Mouse (Mus musculus) heart, postnatal 0 days (tissue): ENCODE results near the gene Tomm40l. TPM values are rescaled to one million over a fixed set of nuclear protein-coding genes. Genes with fewer than 3 reads are reported as not detected.

Experiments
- ATAC-seq: fragments of 200-750 bp; cut with Nextera tagmentation; 2 replicates; pipeline ENCODE4 v1.8.0; 2017; ENCODE audit warnings: low read depth, moderate number of reproducible peaks, moderate library complexity; ENCODE audit not compliant: insufficient read depth
- DNase-seq: peaks from one replicate; pipeline ENCODE4 v3.0.0-alpha.2; 2016; ENCODE audit warnings: low spot score
- H3K27ac ChIP-seq: fragments of 300-500 bp; sonication (generic); 2 replicates; pipeline ENCODE4 v1.5.1; 2014; ENCODE audit warnings: low read depth, mild to moderate bottlenecking
- H3K27me3 ChIP-seq: fragments of 300-500 bp; sonication (generic); 2 replicates; pipeline ENCODE4 v1.6.1; 2014; ENCODE audit warnings: low read length, mixed read lengths; ENCODE audit not compliant: control insufficient read depth, insufficient read depth
- H3K36me3 ChIP-seq: fragments of 300-500 bp; sonication (generic); replicated peaks from 2 replicates; pipeline ENCODE4 v1.6.1; 2014; ENCODE audit warnings: low read length, mixed read lengths; ENCODE audit not compliant: control insufficient read depth, insufficient read depth
- H3K4me1 ChIP-seq: fragments of 300-500 bp; sonication (generic); 2 replicates; pipeline ENCODE4 v1.6.1; 2014; ENCODE audit warnings: antibody characterized with exemption; ENCODE audit not compliant: control insufficient read depth, insufficient read depth
- H3K4me2 ChIP-seq: fragments of 300-500 bp; sonication (generic); 2 replicates; pipeline ENCODE4 v1.6.1; 2014; ENCODE audit warnings: low read depth, mild to moderate bottlenecking, low read length, moderate library complexity
- H3K4me3 ChIP-seq: fragments of 300-500 bp; sonication (generic); 2 replicates; pipeline ENCODE4 v1.5.1; 2014; ENCODE audit warnings: low read depth, low read length
- H3K9ac ChIP-seq: fragments of 300-500 bp; sonication (generic); replicated peaks from 2 replicates; pipeline ENCODE4 v1.6.1; 2014; ENCODE audit warnings: low read depth, low read length, mixed read lengths
- H3K9me3 ChIP-seq: fragments of 300-500 bp; sonication (generic); replicated peaks from 2 replicates; pipeline ENCODE4 v1.6.1; 2016; ENCODE audit warnings: low read length; ENCODE audit not compliant: control insufficient read depth
- CTCF ChIP-seq: IDR thresholded peaks from 2 replicates; pipeline ENCODE4 v1.5.1; 2016; ENCODE audit warnings: antibody characterized with exemption, control low read depth, low read depth
- EP300 ChIP-seq: IDR thresholded peaks from 2 replicates; pipeline ENCODE4 v1.6.1; 2016; ENCODE audit warnings: antibody characterized with exemption, low read depth
- WGBS: fragments of 180-500 bp; shearing (Covaris S2); extraction: QIAGEN DNeasy Blood & Tissue Kit; methylation state at CpG from one replicate; pipeline ENCODE4 v1.1.7; 2014; 5-methylcytosine and 5-hydroxymethylcytosine counted together
- polyA plus RNA-seq: library from polyadenylated mRNA; unstranded; fragments of >200 nt; fragmentation: Nextera tagmentation; extraction: Ambion mirVana; gene quantifications from 2 replicates; pipeline ENCODE4 v1.2.1, GENCODE M21; 2015
- total RNA-seq: library from RNA; depleted of rRNA; stranded (reverse); fragments of >200 nt; gene quantifications from 2 replicates; pipeline ENCODE4 v1.2.3, GENCODE M21; 2014; ENCODE audit warnings: low replicate concordance

Tomm40l gene
- total and polyA plus RNA-seq, 2 experiments from 2014 or later = 56.0 to 82.0 TPM

DNA sequence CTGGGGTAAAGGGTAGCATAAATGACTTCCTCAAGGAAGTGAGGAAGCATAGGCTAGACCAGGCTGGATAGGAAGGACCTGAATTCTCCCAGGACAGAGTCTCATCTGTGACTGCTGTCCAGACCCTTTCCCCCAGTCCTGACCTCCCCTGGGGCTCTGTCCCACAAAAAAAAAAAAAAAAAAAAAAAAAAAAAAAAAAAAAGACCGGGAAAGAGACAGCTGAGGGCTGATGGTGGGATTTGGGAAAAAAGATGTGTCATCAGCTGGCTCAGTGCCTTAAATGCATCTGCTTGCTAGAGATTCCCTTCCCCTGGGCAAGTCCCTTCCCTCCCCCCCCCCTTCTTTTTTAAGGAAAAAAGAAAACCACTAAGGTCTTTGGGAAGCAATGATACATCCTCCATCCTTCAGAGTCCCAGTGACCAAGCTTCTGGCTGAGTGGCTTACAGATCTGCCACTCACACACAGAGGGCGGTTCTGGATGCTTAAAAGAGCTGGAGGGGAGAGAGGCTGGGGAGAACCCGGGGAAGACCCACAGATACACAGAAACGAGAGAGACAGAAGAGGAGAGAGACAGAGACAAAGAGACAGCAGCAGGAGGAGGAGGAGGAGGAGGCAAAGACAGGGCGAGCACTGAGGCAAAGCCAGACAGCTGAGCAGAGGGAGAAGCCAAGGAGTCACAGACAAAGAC, 27.7 kb upstream of the Tomm40l start, which contains the start of gene Adamts4:
Adamts4 (plus strand) TSS at position 509 of the 688 bp plus-strand sequence.
- peaks cover 20% of the 10 kb centered on the region for H3K4me1 ChIP-seq
- H3K27me3 ChIP-seq = no peaks in the 10 kb centered on the region
- H3K4me3 ChIP-seq = peak within 1 kb of the TSS; percentile 50
- DNase-seq (peak; percentile 58), ATAC-seq (no peak)
- WGBS = 15% methylated on average over 5 of the region's 5 CpGs
- no peaks in the 10 kb centered on the region for H3K9me3 ChIP-seq
- peak within 1 kb of the TSS; percentile 53 for H3K9ac ChIP-seq
- peak within 1 kb of the TSS; percentile 65 for H3K4me2 ChIP-seq
- H3K27ac ChIP-seq = peak within 1 kb of the TSS; percentile 93
- H3K36me3 ChIP-seq = peaks cover 5% of the 10 kb centered on the region; the same call in 1 of the 2 replicates
- no peak for TF ChIP-seq CTCF
- TF ChIP-seq EP300 = no peak

GRCm38 (mm10) chr1:171248386-171249226, 26.3 kb upstream of the Tomm40l start:
- DNase-seq (no peak), ATAC-seq (no peak; the same call in 1 of the 2 replicates)
- peak overlapping the region; percentile 93 for H3K27ac ChIP-seq
- H3K9ac ChIP-seq = no peak overlapping the region
- H3K4me3 ChIP-seq = no peak overlapping the region
- no peaks in the 10 kb centered on the region for H3K9me3 ChIP-seq
- H3K4me1 ChIP-seq = peaks cover 20% of the 10 kb centered on the region
- TF ChIP-seq EP300 (peak; percentile 74; the same call in 1 of the 2 replicates), CTCF (no peak)
- 0 out of 2 replicates have a peak overlapping the region, but pooled peaks have one; percentile 11 for H3K4me2 ChIP-seq
- 39% methylated on average over 3 of the region's 3 CpGs for WGBS
- H3K27me3 ChIP-seq = no peaks in the 10 kb centered on the region
- H3K36me3 ChIP-seq = peaks cover 8% of the 10 kb centered on the region

DNA sequence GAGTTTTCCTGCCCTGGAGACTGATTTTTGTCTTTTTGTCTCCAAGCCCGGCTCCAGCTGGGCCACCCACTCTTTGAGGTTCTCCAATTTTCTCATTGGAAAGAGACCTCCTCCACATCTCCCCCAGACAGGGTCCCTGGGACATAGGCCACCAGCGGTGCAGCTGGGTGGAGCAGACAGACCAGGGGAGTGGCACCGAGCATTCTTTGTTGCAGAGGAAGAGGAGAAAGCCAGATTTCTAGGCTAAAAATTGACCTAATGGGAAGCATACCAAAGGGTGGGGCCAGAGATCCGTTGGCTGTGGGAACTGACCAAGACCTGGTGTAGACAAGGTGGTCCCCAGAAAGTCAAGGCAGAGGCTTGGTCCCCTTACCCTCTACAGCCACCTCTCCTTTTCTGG, 25.6 kb upstream of the Tomm40l start:
- TF ChIP-seq EP300 (no peak), CTCF (no peak)
- no peak for ATAC-seq
- Histone ChIP-seq H3K9ac (no peak overlapping the region; the same call in 1 of the 2 replicates), H3K4me1 (peaks cover 20% of the 10 kb centered on the region), H3K27ac (peak overlapping the region; percentile 93), H3K36me3 (peaks cover 14% of the 10 kb centered on the region), H3K27me3 (no peaks in the 10 kb centered on the region), H3K9me3 (no peaks in the 10 kb centered on the region), H3K4me3 (peak overlapping the region; percentile 65; the same call in 1 of the 2 replicates), H3K4me2 (peak overlapping the region; percentile 77)
- WGBS = 35% methylated on average over 4 of the region's 4 CpGs
- DNase-seq = no peak

- TF ChIP-seq EP300 (no peak), CTCF (no peak)
- Histone ChIP-seq H3K27ac (peak overlapping the region; percentile 93), H3K27me3 (no peaks in the 10 kb centered on the region), H3K4me2 (peak overlapping the region; percentile 77), H3K9me3 (no peaks in the 10 kb centered on the region), H3K36me3 (peaks cover 19% of the 10 kb centered on the region), H3K9ac (peak overlapping the region; percentile 64), H3K4me3 (peak overlapping the region; percentile 65), H3K4me1 (peaks cover 20% of the 10 kb centered on the region)
- 7% methylated on average over 13 of the region's 13 CpGs for WGBS
- DNase-seq = peak; percentile 32
- ATAC-seq = no peak
These were observed 25.1 kb upstream of the Tomm40l start for GRCm38 (mm10) chr1:171247453-171247841.

DNA sequence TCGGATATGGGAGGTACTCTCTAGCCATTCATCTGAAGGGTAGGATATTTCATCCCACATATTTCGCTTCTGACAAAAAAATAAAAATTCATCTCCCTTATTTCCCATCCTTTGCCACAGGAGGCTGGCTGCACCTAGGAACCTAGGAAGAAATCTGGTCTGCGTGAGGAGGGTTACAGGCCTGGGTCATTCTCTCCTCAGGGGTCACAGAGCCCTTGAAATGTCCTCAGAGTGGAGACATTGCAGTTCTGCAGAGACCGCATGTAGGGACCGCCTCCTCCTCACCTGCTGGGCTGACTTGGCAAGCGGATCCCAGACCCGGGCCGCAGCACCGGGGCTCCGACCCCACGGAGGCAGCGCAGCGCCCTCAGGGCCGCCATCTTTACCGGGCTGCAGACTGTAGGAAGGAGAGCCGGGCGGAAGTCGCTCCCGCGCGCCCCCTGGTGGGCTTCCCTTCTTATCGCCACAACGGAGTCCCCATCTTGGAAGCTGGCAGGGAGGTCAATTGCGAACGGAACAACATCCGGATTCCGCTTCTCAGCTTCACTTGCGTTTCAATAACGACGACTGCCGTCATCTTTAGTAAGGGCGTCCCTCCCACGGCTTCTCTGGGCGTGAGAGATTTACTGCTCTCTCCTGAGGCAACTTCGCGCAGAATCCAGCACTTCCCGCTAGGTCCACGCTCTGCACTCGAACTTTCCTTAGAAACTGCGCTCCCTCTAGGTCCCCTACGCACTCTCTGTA, 24.6 kb upstream of the Tomm40l start:
- peak overlapping the region; percentile 77 for H3K4me2 ChIP-seq
- ATAC-seq (peak; percentile 91), DNase-seq (peak; percentile 99)
- H3K27me3 ChIP-seq = no peaks in the 10 kb centered on the region
- H3K9me3 ChIP-seq = no peaks in the 10 kb centered on the region
- TF ChIP-seq CTCF = peak; percentile 87
- TF ChIP-seq EP300 = peak; percentile 84
- H3K36me3 ChIP-seq = peaks cover 25% of the 10 kb centered on the region
- H3K9ac ChIP-seq = peak overlapping the region; percentile 79
- WGBS = under 1% methylated on average over 40 of the region's 41 CpGs
- H3K4me3 ChIP-seq = peak overlapping the region; percentile 65
- H3K4me1 ChIP-seq = peaks cover 20% of the 10 kb centered on the region
- H3K27ac ChIP-seq = peak overlapping the region; percentile 93
